Mouse (Mus musculus) lung, postnatal 25 days (tissue): ENCODE data around the gene Hps3.
"Not testable (repeated sequence)": the region's sequence is repeated elsewhere in the genome, so short reads cannot be mapped to it uniquely, and the experiment has no call there.

Experiments
- DNase-seq: peaks from one replicate; pipeline ENCODE4 v3.0.0; 2022; ENCODE audit warnings: low spot score

Gene Hps3

DNA sequence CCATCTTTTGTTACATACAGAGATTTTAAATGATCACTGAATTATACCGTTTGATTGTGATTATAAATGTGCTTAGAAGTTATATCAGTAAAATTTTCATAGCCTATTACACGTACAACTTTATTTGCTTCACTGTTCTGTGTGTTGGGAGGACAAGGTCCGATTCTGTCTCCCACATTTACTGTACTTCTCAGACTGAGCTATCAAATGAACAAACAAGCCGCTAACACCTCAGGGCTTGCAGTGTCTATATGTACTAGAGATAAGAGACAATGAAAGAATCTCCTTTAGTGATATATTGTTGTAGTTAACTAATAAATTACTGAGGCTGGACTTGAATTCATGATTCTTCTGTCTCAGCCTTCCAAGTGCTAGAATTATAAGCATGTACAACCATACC is 27.8 kb downstream of the Hps3 start:
- DNase-seq, result no peak

DNA sequence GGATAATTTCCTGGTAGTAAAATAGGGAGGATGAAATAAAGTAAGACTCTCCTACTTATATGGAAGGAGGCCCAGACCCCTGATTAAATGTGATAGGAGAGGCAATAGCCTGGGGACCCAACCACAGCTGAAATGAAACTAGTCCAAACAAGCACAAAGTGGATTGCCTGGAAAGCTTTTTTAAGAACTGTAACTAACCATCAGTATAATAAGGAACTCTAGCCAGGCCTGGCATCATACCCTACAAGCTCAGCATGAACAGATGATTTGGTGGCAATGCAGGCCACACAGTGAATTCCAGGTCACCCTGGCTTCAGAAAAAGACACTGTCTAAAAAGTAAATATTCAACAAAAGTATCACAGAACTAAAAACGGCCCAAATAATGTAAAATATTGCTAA is 29.5 kb downstream of the Hps3 start:
- no peak for DNase-seq

DNA sequence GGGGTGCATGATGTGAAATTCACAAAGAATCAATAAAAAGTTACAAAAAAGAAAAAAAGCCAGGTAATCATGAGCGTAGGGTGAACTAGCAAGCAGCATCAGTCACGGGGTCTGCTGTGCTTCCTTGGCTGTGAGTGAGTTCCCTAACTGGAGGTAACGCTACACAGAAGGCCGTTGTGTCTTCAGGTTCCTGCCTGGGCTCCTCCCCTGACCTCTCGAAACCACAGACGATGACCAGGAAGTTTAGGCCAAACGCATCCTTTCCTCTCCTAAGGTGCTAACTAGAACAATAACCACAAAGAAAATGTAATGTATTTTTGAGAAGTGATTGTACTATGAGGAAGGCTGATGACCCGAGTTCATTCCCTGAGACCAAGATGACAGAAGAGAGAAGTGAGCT is 30.7 kb downstream of the Hps3 start:
- DNase-seq, result no peak

DNA sequence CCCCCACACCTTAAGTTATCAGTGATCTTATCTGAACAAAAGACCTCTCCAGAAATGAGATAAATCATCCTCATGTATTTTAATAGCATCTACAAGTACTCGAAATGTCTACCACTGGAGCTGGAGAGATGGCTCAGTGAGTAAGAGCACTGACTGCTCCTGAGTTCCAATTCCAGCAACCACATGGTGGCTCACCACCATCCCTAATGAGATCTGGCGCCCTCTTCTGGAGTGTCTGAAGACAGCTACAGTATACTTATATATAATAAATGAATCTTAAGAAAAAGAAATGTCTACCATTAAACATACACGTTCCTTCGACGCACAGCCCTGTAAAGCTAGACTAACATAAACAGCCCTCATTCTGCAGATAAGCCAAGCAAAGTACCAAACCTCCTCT is 32.3 kb downstream of the Hps3 start:
- DNase-seq, result peak; percentile 26

DNA sequence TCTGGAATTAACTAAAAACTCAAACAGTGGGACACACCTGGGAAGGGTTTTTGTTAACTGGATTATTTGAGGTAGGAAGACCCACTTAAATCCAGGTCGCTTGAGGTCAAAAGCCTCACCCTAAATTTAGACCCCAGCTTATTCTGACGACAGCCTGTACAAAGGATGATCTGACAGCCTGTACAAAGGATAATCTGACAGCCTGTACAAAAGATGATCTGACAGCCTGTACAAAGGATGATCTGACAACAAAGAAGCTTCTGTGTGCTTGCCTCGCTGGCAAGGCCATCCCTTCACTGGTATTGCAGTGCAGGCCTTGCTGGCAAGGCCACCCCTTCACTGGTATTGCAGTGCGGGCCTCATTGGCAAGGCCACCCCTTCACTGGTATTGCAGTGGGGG is 34.3 kb downstream of the Hps3 start:
- DNase-seq, result no peak

DNA sequence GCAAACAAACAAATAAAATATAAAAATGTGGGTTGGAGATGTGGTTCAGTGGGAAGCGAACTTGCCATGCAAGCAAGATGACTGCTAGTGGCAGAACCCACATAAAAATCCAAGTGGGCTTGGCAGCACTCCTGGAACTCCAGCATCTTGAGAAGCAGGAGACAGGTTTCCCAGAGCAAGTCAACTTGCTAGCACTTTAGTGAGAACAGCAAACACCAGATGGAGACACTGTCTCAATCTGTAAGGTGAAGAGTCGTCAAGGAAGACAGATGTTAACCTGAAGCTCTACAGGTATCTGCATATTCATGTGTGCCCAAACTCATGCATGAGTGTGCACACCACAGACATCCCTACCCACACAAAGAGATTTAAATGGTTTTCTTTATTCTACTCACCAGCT is 35.6 kb downstream of the Hps3 start:
- DNase-seq, result no peak

DNA sequence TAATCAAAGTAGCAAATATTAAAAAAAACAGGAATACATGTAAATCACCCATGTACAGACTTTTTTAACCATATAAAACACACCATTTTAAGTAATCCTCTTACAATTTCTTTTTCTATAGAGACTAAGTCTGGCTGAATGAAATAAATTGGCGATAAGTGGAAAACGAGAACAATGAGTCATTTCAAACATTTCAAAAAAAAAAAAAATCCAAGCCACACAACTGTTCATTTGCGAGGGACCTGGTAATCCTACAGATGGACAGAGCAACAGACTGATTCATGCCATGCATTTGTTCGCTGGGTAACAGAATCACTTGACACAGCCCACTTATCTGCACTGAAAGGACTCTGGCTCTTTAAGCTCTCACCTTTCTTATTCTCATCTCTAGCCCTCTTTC is 42.7 kb downstream of the Hps3 start:
- DNase-seq, result no peak

DNA sequence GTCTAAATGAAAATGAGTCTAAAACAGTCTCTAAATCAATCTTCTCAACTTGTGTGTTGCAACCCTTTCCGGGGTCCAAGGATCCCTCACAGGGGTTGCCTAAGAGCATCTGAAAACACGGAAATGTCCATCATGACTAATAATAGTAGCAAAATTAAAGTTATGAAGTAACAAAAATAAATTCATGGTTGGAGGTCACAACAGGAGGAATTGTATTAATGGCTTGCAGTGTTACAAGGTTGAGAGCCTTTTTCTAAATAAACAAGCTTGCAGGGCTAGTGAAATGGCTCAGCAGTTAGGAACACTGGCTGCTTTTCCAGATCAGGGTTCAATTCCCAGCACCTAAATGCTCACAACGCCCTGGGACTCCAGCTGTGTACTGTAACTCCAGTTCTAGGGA is 45.1 kb downstream of the Hps3 start:
- DNase-seq, result peak; percentile 7

DNA sequence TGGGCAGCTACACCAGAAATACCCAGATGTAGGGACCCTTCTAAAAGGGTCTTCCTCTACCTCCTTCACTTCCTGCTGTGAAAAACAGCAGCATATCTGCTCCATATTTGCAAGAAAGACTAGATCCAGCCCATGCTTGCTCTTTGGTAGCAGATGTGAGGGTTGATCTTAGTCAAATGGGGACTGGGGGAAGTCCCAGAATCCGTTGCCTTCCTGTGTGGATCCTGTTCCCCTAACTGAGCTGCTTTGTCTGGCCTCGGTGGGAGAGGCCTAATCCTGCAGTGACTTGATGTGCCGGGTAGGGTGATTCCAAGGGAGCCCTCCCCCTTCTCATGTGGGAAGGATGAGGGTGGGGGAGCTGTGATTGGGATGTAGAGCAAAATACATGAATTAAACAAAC is 49.0 kb downstream of the Hps3 start:
- no peak for DNase-seq

DNA sequence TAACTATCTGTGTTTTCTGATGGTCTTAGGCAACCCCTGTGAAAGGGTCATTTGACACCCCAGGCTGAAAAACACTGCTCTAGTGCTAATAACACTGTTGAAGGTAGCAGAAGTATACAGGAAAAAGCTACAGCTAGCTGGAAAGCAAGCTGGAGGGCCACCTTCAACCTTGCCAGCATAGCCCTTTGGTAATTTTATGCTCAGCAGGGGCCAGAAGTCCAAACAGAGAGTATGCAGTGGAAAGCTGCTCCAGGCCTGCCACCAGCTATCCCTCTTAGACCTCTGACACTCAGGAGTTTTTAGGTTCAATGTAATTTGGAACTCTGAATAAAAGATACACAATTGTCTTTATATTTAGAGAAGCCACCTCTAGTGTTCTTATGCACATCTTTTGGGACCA is 52.3 kb downstream of the Hps3 start:
- DNase-seq, result no peak

DNA sequence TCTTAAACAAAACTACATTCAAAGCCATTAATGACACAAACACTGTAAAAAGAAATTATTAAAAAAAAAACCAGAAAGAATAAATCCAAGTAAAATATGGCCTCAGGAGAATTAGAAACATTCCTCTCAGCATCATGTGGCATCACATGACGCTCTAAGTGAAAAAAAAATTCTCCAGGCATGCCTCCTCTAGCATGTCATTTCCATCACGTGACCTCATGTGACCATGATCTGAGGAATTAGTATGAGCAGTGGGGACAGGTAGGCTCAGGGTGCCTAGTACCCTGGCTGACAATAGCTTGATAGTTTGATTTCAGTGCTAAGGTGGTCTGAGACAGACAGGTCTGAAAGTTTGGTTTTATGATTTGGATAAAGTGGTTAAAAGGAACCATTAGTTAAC is 54.0 kb downstream of the Hps3 start:
- DNase-seq, result no peak

DNA sequence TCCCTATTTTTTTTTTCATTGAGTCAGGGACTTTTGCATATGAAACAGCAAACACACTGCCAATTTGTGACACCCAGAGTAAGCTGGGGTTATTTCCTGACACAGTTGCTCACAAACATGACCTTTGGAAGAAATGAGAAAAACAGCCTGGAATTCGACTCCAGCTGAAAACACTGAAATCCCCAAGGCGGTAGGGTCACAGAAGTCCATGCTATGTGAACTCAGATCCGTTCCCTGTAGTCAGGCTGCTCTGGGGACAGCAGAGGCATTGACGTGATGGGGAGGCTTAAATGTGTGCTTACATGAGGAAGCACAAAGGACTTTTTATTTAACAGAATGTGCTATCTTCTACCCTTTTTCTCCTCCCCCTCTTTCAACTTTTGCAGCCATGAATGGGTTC is 56.6 kb downstream of the Hps3 start:
- DNase-seq, result no peak

DNA sequence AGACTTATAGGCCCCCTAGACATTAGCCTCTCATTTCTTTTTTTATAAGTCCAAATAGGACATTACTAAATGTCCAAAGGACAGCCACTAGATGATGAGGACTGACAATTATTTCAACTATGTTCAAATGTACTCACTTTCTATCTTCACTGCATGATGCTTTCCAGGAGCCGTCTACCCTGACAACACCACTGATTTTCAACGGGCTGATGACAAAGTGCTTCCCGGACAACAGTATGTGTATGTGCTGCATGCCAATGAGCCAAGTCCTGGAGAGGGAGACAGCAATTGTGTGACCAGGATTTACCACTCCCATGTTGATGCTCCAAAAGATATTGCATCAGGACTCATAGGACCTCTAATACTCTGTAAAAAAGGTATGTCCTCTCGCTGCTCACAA is 69.0 kb downstream of the Hps3 start:
- no peak for DNase-seq

DNA sequence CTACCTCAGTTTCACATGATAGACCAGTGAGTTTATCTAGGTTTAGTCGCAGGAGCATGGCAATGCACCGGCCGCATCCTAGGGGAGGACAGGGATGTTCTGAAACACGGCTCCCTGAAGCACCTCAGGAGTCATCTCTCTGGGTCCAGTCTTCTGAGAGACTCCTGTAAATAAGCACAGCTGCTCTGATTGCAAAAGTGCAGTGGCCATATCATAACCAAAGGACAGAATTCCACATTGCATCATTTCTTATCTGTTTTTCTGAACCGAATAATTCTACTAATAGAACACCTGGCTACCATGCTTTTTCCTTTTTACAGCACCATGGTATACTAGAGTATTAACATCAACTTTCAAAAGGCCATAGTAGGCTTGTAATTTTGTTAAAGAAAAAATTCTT is 69.9 kb downstream of the Hps3 start:
- no peak for DNase-seq

DNA sequence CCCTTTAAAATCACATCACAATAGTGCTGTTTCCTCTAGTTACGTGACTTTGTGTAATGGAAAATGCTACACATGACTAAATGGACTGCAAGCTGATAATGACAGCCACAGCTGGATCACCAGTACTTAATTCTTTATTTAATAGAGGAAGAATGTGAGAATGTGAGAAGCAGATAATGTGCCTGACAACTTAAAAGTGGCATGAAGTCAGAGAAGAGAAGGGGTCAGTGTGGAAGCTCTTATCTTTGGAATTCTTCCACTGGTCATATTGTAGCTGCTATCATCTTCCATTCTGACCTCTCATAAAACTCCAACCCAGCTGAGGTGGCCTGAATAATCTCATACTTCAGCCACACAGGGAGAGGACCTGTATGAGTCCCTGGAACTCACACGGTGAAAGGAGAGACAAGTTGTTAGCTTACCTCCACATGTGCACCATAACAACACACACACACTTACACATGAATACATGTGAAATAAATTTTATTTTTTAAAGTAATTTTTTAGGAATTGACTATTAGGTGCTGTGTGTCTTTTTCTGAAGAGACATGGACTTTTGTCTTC is 70.4 kb downstream of the Hps3 start:
- DNase-seq, result no peak

DNA sequence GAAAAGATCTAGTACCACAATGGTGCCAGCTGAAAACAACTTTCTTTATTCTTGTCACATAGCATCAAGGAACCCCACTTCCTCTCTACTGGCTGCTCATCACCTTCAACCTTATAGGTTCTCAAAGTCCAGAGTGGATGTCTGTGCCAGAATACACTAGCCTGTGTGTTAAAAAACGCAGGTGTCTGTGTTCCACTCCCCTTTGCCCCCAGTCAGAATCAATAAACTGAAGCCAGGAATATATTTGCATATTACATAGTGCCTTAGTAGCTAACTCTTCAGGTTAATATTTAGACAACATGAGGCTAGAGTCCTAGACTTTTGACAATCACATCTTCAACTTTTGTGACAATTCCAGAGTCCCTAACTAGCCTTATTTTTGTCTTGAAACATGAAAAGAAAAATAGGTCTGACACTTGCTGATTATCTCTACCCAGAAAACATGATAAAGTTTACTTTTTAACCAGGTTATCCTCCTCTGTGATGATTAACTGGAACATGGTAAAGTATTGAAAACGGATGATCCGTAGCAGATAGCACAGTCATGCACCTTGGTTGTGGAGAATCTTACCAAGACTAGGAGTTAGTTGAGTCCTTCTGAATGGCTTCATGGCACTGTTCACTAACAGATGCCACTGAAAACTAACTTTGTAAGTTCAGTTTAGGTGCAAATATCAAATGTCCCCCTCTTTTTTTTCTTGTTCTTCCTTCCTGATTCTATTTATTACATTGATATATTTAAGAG is 72.2 kb downstream of the Hps3 start:
- DNase-seq, result no peak

DNA sequence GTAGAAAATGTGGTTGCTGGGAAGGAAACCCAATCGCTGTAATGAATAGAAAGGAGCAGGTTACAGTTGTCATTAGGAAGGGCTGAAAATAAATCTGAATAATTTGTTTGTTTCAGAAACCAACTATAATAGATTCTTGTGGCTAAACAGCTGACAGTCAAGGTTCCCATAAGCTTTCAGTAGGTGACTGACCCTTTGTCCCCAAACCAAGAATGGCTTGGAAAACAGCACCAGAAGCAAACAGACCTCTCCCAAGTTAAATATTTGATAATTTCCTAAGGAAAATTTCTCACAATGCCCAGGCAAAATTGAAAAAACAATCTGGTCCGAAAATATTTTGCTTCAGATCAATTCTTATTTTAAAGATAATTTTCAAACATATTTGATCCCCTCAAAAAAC is 73.8 kb downstream of the Hps3 start:
- no peak for DNase-seq

DNA sequence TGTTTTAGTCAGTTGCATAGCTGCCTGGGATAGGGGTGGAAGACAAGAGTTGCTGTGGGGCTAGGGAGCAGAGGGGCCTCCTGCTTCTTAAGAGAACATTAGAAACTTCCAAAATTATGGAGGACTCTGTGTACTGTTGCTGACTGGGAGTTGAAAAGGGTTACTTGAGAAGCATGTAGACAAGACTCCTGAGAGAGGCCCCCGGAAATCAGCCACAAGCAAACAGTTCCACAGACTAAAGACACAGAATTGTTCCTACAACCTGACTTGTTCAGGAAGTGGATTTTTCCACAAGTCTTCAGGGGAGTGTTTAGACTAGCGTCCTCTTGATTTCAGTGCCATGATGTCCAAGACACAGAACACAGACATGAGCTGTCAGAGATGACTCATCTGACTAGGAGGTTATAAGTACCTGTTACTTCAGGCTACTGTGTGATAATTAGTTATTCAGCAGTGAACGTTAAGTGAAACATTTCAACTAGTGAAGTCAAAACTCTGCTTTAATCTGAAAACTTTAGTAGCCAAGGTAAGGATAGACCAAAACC is 74.5 kb downstream of the Hps3 start:
- no peak for DNase-seq

DNA sequence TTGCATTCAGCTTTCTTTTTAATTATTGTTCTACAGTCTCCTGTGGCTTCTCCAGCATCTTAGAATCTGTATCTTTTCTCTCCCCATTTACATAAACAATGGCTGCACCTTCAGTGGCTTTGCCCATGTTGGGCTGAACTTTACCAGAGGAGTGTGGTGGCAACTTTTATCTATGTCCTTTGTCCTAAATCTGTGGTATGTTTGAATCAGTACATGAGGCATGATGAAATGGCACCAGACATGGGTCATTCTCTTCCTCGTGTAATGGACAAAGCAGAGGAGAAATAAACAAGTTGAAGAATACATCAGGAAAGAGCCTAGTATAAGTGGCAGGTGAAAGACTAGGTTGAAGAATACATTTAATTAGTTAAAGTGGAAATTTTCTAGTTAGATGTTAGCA is 76.1 kb downstream of the Hps3 start:
- no peak for DNase-seq

DNA sequence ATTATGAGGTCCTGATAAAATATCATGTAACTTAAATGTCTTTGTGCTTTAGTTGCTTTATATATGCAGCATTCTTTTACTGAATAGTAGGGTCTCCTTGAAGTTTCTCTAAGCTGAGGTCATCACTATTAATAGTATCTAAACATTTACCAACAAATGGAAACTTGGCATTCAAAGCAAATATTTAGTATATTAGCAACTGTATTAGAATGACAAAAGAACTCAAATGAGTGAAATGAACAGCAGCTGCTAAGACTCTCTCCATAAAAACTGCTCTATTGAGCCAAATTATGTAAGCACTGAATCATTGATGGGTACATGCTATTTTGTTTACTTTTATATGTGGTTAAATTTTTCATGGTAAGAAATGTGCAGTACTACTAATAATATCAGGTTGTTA is 77.1 kb downstream of the Hps3 start:
- DNase-seq, result no peak

DNA sequence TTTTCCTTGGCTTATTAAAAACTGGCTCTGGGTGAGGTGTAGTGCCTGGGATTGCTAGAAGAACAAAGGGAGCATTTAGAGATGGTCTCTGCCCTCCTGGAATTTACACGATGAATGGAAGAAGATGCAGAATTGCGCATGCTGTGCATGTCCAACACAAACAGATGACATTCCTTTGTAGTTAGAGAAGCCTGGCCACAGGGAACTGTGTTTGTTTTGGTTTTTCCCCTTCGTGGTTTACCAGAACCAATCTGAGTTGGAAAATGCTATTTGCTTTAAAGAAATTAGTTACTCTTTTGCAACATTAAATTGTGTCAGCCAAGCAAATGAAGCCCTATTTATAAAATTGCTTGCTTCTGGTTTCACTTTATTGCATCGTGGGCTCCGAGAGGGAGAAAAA is 78.2 kb downstream of the Hps3 start, which contains the start of gene Cp:
TSS of gene Cp (plus strand) at position 170 of the 400 bp plus-strand sequence.
- DNase-seq, result peak; percentile 18

DNA sequence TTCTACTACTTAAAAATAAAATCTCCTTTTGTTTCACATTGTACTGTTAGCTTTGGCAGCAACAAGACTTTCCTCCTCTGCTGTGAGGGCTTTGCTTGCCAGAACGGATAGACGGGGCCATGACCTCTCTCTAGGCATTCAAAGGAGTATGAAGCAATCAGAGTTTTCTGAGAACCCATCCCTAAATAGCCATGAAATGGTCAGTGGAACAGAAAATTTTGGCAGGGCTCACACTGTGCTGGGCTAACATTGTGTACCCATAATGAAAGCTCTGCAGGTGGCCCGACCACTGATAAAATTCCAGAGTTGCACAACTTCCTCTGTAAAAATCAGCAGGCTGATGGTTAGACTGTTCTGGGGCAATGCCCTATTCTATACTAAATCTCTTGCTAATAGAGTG is 81.2 kb downstream of the Hps3 start:
- peak; percentile 90 for DNase-seq

DNA sequence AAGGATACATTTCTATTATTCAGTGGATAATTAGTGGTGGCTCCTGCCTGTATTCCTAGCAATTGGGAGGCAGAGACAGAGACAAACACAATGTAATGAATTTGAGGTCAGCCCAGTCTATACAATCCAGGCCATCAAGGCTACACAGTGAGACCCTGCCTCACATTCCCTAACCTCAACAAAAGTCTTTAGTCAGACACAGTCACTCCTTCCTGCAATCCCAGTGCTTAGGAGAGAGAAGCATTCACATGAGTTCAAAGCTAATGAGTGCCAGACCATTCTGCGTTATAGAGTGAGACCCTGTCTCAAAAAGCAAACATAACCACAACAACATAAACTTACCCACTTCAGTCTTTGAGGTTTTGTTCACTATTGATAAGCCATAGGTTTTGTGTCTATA is 81.7 kb downstream of the Hps3 start:
- no peak for DNase-seq

DNA sequence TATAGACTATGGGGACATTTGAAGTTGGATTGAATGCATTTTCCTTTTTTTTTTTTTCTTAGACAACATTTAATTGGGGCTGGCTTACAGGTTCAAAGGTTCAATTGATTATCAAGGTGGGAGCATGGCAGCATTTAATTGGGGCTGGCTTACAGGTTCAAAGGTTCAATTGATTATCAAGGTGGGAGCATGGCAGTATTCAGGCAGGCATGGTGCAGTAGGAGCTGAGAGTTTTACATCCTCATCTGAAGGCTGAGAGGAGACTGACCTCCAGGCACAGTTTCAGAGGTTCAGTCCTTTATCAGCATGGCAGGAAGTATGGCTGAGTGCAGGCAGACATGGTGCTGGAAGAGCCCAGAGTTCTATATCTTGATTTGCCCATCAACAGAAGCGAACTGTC is 85.7 kb downstream of the Hps3 start:
- DNase-seq, result not testable (repeated sequence)
